Mouse (Mus musculus) layer of hippocampus, adult 8-10 months (tissue): ENCODE results near the gene Celsr1. TPM values are rescaled to one million over a fixed set of nuclear protein-coding genes. Genes with fewer than 3 reads are reported as not detected.
A peak's percentile ranks its signal among the peaks of the same experiment; 100 is the strongest.

Experiments used
- DNase-seq, 2 experiments: peaks; one replicate each; pipeline ENCODE4 v3.0.0; 2022; ENCODE audit warnings: low spot score in 2 of 2
- total RNA-seq, 4 experiments: library from RNA; stranded (reverse); gene quantifications; 2 replicates each; pipeline ENCODE4 v1.2.4; 2022

The Celsr1 gene
- total RNA-seq, 4 experiments from 2014 or later: 6.0 to 7.0 (median 6.6) TPM

GRCm38 (mm10) chr15:86035913-86036312 lies 2.3 kb upstream of the Celsr1 start:
- no peak for DNase-seq

DNA sequence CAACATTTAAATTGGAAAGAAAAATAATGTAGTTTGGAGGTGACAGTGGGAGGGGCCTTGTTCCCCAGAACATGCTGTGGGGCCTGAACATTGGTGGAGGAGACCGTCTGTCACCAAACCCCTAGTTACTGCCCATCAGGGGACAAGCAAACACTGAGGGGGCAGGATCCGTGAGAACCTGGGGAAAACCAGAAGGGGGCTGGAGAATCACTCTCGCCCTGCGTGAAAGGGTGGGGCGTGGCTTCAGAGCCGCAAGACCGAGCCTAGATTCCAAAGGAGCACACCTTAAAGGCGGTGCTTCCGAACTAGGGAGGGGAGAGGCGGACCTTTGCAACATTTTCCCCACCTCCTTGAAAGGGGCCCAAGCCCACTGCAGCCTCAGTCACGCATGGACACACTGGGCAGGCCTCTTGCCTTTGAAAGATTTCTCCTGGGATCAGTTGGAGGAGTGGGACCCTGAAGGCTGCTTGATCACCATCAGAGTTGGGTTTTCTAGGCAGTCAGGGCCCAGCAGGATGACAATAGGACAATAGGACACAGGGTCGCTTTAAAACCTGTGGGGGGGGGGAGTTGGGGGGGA lies 1.3 kb upstream of the Celsr1 start:
- no peak for DNase-seq

DNA sequence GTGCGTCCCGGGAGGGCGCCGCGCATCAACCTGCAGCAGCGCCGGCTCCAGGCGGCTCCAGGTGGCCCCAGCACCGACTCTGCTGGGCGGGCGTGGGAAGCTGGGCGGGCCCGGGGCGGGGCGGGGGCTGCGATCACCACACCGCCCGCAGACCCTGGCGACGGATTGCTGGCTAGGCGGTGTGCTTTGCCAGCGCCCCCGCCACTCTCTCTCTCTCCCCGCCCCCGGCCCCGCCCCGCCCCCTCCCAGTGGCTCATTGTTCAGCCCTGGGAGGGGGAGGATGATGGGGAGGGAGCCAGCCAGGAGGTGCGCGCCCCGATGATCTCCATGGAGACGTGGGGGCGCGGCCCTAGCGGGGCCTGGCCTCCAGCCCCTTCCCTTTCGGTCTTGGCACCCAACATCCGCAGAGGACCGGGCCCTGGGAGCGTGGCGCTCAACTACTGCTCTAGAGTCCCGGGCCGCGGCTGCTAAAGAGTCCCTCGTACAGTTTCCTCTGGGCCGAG lies 495 bp upstream of the Celsr1 start:
- no peak for DNase-seq

GRCm38 (mm10) chr15:86032811-86033190 lies 776 bp downstream of the Celsr1 start:
- no peak for DNase-seq

GRCm38 (mm10) chr15:86029981-86030380 lies 3.6 kb downstream of the Celsr1 start:
- DNase-seq: no peak

DNA sequence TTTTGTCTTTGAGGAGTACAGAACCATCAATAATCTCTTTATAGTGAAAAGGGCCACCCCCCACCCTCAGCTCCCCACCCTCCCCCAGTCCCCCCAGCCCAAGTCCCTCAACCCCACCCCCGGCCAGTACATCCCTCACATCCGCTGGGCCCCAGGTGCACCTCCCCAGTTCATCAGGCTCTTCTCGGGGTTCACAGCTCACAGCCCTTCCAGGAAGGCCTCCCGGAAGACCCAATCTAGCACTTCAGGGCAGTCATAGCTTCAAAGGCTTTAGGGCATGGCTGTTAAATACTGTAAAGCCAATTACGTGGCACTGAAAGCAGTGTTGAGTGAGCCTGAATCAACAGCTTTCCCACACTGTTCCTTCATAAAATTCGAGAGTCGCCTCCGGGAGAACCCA lies 5.7 kb downstream of the Celsr1 start:
- DNase-seq: no peak

GRCm38 (mm10) chr15:86021971-86022370 lies 11.6 kb downstream of the Celsr1 start:
- no peak for DNase-seq

- no peak for DNase-seq
These were observed 12.3 kb downstream of the Celsr1 start for GRCm38 (mm10) chr15:86021301-86021700.

GRCm38 (mm10) chr15:86020008-86020407 lies 13.6 kb downstream of the Celsr1 start:
- DNase-seq: no peak

- DNase-seq: no peak
These were observed 14.6 kb downstream of the Celsr1 start for GRCm38 (mm10) chr15:86018753-86019512.

DNA sequence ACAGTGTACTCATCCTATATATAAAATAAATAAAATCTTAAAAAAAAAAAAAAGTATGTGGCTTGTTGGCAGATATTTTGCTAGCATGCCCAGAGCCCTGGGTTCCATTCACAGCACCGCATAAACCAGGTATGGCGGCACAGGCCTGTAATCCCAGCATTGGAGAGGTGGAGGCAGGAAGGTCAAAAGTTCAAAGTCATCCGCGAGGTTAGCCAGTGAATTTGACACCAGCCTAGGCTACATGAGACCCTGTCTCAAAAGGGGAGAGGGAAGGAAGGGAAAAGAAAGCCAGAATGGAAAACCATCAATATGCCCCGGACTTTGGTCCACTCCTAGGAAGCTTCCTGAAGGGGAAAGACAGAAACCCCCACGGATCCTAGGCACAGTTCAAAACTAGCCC lies 16.2 kb downstream of the Celsr1 start:
- no peak for DNase-seq

DNA sequence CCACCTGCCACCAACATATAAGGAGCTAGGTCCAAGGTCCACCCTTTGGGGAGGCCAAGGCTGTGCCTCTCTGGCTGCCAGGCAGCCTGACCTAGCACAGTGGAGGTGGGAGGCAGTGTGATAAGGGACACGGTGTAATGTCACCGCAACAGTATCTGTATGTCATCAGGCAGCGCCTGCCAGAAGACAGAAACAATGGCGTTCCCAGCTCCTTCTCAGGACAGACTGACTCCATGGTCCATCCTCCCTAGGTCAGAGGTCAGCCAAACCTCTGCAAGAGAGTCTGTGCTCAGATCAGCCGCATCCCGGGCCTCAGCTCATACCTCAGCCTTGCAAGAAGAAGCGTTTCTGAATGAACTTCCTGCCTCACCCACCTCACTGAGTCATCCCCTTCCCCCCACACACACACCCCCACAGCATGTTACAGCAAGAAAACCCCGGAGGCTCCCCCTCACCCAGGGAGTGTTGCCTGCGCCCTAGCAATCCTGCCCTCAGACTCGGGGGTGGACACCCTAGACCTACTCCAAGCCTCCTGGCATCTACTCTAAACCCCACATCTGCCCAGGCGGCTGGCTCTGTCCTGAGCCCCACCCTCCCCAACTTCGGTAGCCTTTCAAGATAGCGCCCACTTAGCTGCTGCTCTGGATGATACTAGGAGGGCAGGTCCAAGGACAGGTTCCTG lies 17.6 kb downstream of the Celsr1 start:
- no peak for DNase-seq

- no peak for DNase-seq
These were observed 18.6 kb downstream of the Celsr1 start for GRCm38 (mm10) chr15:86015026-86015425.

GRCm38 (mm10) chr15:86013656-86014055 lies 19.9 kb downstream of the Celsr1 start:
- DNase-seq: no peak

GRCm38 (mm10) chr15:86013130-86013529 lies 20.4 kb downstream of the Celsr1 start:
- no peak for DNase-seq

- DNase-seq: no peak
These were observed 25.9 kb downstream of the Celsr1 start for GRCm38 (mm10) chr15:86007690-86008121.

DNA sequence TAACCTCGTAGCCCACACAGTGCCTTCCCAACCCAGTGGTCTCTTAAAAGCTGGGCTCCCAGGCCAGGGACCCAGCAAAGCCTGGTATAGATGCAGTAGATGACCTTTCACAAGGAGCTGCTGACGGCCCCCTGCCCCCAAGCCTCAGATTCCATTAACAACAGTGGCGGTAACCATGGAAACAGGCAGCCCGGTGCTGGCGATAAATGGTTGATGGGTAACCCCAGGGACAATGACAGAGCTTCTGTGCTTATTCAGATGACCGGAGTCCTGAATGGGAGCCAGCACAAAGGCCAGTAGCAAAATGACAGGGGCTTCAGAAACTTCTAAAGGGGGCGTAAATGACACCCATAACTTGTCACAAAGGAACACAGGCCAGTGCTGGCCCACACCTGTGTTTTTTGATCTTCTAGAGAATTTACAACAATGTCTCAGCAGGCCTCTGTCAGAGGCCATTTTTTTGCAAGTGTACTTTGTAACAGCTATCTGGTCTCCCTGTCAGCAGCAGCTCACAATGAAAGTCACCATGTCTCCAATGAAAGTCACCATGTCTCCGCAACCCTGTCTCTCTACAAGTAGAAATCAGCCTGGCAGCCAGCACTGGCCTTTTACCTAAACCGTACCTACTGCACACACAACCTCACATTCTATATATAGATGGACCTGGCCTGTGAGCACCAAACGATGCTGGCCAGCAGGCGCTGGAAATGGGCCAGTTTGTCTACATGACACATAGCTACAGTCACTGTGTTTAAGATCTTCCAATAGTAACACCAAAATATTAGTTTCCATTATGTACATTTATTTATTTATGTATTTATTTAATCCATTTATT lies 27.7 kb downstream of the Celsr1 start:
- DNase-seq: no peak

GRCm38 (mm10) chr15:86004048-86004447 lies 29.5 kb downstream of the Celsr1 start:
- DNase-seq: no peak

- DNase-seq: peak; percentile 35 to 45
These were observed 32.8 kb downstream of the Celsr1 start for GRCm38 (mm10) chr15:86000706-86001292.

DNA sequence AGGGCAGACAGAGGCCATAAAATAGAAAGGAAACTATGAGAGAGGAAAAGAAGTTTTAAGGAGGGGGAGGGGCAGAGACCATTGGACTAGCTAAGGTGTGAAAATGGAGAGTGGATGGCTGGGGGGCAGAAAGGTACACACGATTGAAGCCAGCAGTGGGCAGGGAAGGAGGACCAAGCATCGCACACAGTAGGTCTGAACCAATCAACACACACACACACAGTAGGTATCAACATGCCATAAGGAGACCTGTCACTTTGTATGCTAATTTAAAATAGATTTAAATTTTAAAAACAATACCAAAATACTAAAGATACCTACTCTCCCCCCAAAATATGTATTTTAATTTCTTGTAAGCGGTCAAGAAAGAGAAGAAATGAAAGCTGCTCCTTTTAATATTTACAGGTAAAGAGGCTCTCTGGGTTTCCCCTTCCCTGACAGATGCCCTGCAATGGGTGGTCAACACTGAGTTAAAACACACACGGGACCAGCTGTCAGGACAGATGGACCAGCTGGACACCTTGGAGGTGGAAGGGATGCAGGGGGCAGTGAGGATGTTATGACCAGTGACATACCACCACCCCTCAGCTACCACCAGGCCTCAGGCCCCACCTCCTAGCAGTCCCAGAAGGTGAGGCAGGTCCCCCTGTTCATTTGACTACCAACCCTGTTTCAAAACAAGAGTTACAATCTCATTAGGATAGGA lies 34.9 kb downstream of the Celsr1 start:
- no peak for DNase-seq
